Mouse (Mus musculus) neural tube, embryonic 11.5 days (tissue): Measurements from ENCODE around the gene Kif22. TPM values are rescaled to one million over a fixed set of nuclear protein-coding genes. Genes with fewer than 3 reads are reported as not detected.

ENCODE experiments used
- ATAC-seq: fragments of 200-750 bp; cut with Nextera tagmentation; 2 replicates; pipeline ENCODE4 v1.8.0; 2017; ENCODE audit warnings: moderate number of reproducible peaks, mild to moderate bottlenecking, moderate TSS enrichment, moderate library complexity; ENCODE audit not compliant: insufficient read depth, low FRiP score, low TSS enrichment
- DNase-seq: peaks from one replicate; pipeline ENCODE4 v3.0.0-alpha.2; 2015; ENCODE audit warnings: low spot score
- H3K27ac ChIP-seq: fragments of 300-500 bp; sonication (generic); 2 replicates; pipeline ENCODE4 v1.5.1; 2014; ENCODE audit warnings: low read depth, mild to moderate bottlenecking, low read length
- H3K27me3 ChIP-seq: fragments of 300-500 bp; sonication (generic); 2 replicates; pipeline ENCODE4 v1.6.1; 2014; ENCODE audit warnings: mild to moderate bottlenecking, low read length, mixed read lengths; ENCODE audit not compliant: control insufficient read depth, insufficient read depth
- H3K36me3 ChIP-seq: fragments of 300-500 bp; sonication (generic); 2 replicates; pipeline ENCODE4 v1.6.1; 2014; ENCODE audit warnings: mild to moderate bottlenecking, low read length, moderate library complexity, mixed read lengths; ENCODE audit not compliant: control insufficient read depth, insufficient read depth
- H3K4me1 ChIP-seq: fragments of 300-500 bp; sonication (generic); 2 replicates; pipeline ENCODE4 v1.6.1; 2014; ENCODE audit warnings: low read length, mixed read lengths; ENCODE audit not compliant: control insufficient read depth, insufficient read depth
- H3K4me2 ChIP-seq: fragments of 300-500 bp; sonication (generic); 2 replicates; pipeline ENCODE4 v1.6.1; 2014; ENCODE audit warnings: low read depth, mild to moderate bottlenecking, moderate library complexity
- H3K4me3 ChIP-seq: fragments of 300-500 bp; sonication (generic); 2 replicates; pipeline ENCODE4 v1.5.1; 2014; ENCODE audit warnings: low read depth, low read length
- H3K9ac ChIP-seq: fragments of 300-500 bp; sonication (generic); 2 replicates; pipeline ENCODE4 v1.6.1; 2014; ENCODE audit warnings: mild to moderate bottlenecking, low read length
- H3K9me3 ChIP-seq: fragments of 300-500 bp; sonication (generic); 2 replicates; pipeline ENCODE4 v1.6.1; 2016; ENCODE audit warnings: low read length; ENCODE audit not compliant: control insufficient read depth
- whole genome bisulfite sequencing: fragments of 180-500 bp; shearing (Covaris S2); extraction: QIAGEN DNeasy Blood & Tissue Kit; methylation state at CpG from one replicate; pipeline ENCODE4 v1.1.7; 2014; 5-methylcytosine and 5-hydroxymethylcytosine counted together
- polyA plus RNA-seq: library from polyadenylated mRNA; unstranded; fragments of >200 nt; fragmentation: Nextera tagmentation; extraction: Ambion mirVana; gene quantifications from 2 replicates; pipeline ENCODE4 v1.2.1, GENCODE M21; 2014

Kif22 gene
- polyA plus RNA-seq, 1 experiment from 2014 or later = 168 TPM

- Histone ChIP-seq H3K36me3 (no peaks in the 10 kb centered on the region), H3K4me3 (no peak overlapping the region), H3K27me3 (no peaks in the 10 kb centered on the region), H3K9ac (no peak overlapping the region), H3K9me3 (no peaks in the 10 kb centered on the region), H3K4me2 (no peak overlapping the region), H3K27ac (no peak overlapping the region), H3K4me1 (no peaks in the 10 kb centered on the region)
- ATAC-seq (no peak), DNase-seq (no peak)
- WGBS = 77% methylated on average over 4 of the region's 4 CpGs
These were observed 24.0 kb upstream of the Kif22 start for GRCm38 (mm10) chr7:127066317-127066716.

- no peaks in the 10 kb centered on the region for H3K27me3 ChIP-seq
- H3K4me2 ChIP-seq = no peak overlapping the region
- H3K27ac ChIP-seq = no peak overlapping the region
- no peaks in the 10 kb centered on the region for H3K4me1 ChIP-seq
- WGBS = 86% methylated on average over 6 of the region's 6 CpGs
- H3K36me3 ChIP-seq = no peaks in the 10 kb centered on the region
- H3K9ac ChIP-seq = no peak overlapping the region
- ATAC-seq (no peak), DNase-seq (no peak)
- H3K4me3 ChIP-seq = no peak overlapping the region
- no peaks in the 10 kb centered on the region for H3K9me3 ChIP-seq
These were observed 23.3 kb upstream of the Kif22 start for GRCm38 (mm10) chr7:127065538-127065937.

GRCm38 (mm10) chr7:127055026-127055585 is 12.8 kb upstream of the Kif22 start:
- Histone ChIP-seq H3K27ac (no peak overlapping the region), H3K4me1 (no peaks in the 10 kb centered on the region), H3K4me3 (no peak overlapping the region), H3K9me3 (no peaks in the 10 kb centered on the region), H3K9ac (no peak overlapping the region), H3K36me3 (no peaks in the 10 kb centered on the region), H3K27me3 (no peaks in the 10 kb centered on the region), H3K4me2 (no peak overlapping the region)
- ATAC-seq (no peak), DNase-seq (no peak)
- WGBS = 73% methylated on average over 5 of the region's 5 CpGs

GRCm38 (mm10) chr7:127031244-127031643 is 11.0 kb downstream of the Kif22 start:
- 60% methylated on average over 1 of the region's 1 CpGs for WGBS
- no peak for DNase-seq
- no peak overlapping the region for H3K4me3 ChIP-seq
- no peaks in the 10 kb centered on the region for H3K9me3 ChIP-seq
- no peaks in the 10 kb centered on the region for H3K27me3 ChIP-seq
- H3K27ac ChIP-seq = no peak overlapping the region
- H3K36me3 ChIP-seq = peaks cover 27% of the 10 kb centered on the region
- no peak overlapping the region for H3K4me2 ChIP-seq
- H3K9ac ChIP-seq = no peak overlapping the region
- H3K4me1 ChIP-seq = peaks cover 7% of the 10 kb centered on the region
- ATAC-seq = no peak

GRCm38 (mm10) chr7:127030172-127030571 is 12.1 kb downstream of the Kif22 start:
- 100% methylated on average over 1 of the region's 1 CpGs for WGBS
- peaks cover 7% of the 10 kb centered on the region for H3K4me1 ChIP-seq
- H3K9me3 ChIP-seq = no peaks in the 10 kb centered on the region

GRCm38 (mm10) chr7:127027885-127028284 is 14.4 kb downstream of the Kif22 start:
- no peak for DNase-seq
- Histone ChIP-seq H3K4me3 (peak overlapping the region; percentile 99), H3K36me3 (peaks cover 23% of the 10 kb centered on the region), H3K27ac (peak overlapping the region; percentile 63), H3K9me3 (no peaks in the 10 kb centered on the region), H3K9ac (peak overlapping the region; percentile 26), H3K4me1 (peaks cover 29% of the 10 kb centered on the region), H3K27me3 (no peaks in the 10 kb centered on the region), H3K4me2 (peak overlapping the region; percentile 42)
- ATAC-seq = peak; percentile 5; the same call in 1 of the 2 replicates
- WGBS = 78% methylated on average over 8 of the region's 8 CpGs

More at GRCm38 (mm10) chr7:127030172-127030571, 12.1 kb downstream of the Kif22 start:
- H3K27ac ChIP-seq = no peak overlapping the region
- no peak for ATAC-seq
- H3K4me3 ChIP-seq = no peak overlapping the region
- peaks cover 27% of the 10 kb centered on the region for H3K36me3 ChIP-seq
- DNase-seq = no peak
- no peak overlapping the region for H3K9ac ChIP-seq
- no peaks in the 10 kb centered on the region for H3K27me3 ChIP-seq
- no peak overlapping the region for H3K4me2 ChIP-seq

GRCm38 (mm10) chr7:127026984-127027726 is 15.1 kb downstream of the Kif22 start, which contains the start of gene Maz:
Maz (minus strand) TSS chr7:127027037.
- DNase-seq (peak; percentile 100), ATAC-seq (peak; percentile 88)
- H3K9ac ChIP-seq = peak within 1 kb of the TSS; percentile 99
- H3K36me3 ChIP-seq = peaks cover 23% of the 10 kb centered on the region
- no peaks in the 10 kb centered on the region for H3K27me3 ChIP-seq
- peaks cover 34% of the 10 kb centered on the region for H3K4me1 ChIP-seq
- H3K4me3 ChIP-seq = peak within 1 kb of the TSS; percentile 99
- WGBS = 2% methylated on average over 34 of the region's 63 CpGs
- peak within 1 kb of the TSS; percentile 98 for H3K4me2 ChIP-seq
- H3K27ac ChIP-seq = peak within 1 kb of the TSS; percentile 99
- no peaks in the 10 kb centered on the region for H3K9me3 ChIP-seq

- Histone ChIP-seq H3K36me3 (peaks cover 20% of the 10 kb centered on the region), H3K4me2 (peak overlapping the region; percentile 98), H3K27me3 (no peaks in the 10 kb centered on the region), H3K4me3 (peak overlapping the region; percentile 99), H3K4me1 (peaks cover 38% of the 10 kb centered on the region), H3K9ac (peak overlapping the region; percentile 99), H3K9me3 (no peaks in the 10 kb centered on the region), H3K27ac (peak overlapping the region; percentile 99)
- WGBS = no CpG with 5 or more reads among the region's 48 CpGs
- DNase-seq (no peak), ATAC-seq (no peak)
These were observed 15.7 kb downstream of the Kif22 start for GRCm38 (mm10) chr7:127026616-127026983.

- H3K4me1 ChIP-seq = peaks cover 40% of the 10 kb centered on the region
- H3K36me3 ChIP-seq = peaks cover 20% of the 10 kb centered on the region
- no peaks in the 10 kb centered on the region for H3K9me3 ChIP-seq
- peak overlapping the region; percentile 99 for H3K9ac ChIP-seq
- ATAC-seq (peak; percentile 18; the same call in 1 of the 2 replicates), DNase-seq (peak; percentile 75)
- H3K4me2 ChIP-seq = peak overlapping the region; percentile 98
- H3K27me3 ChIP-seq = no peaks in the 10 kb centered on the region
- peak overlapping the region; percentile 99 for H3K4me3 ChIP-seq
- 0% methylated on average over 18 of the region's 48 CpGs for WGBS
- peak overlapping the region; percentile 99 for H3K27ac ChIP-seq
These were observed 16.1 kb downstream of the Kif22 start for GRCm38 (mm10) chr7:127026161-127026600.
